Mouse (Mus musculus) limb, embryonic 11.5 days (tissue): ENCODE data around the gene Pcp4l1. TPM values are rescaled to one million over a fixed set of nuclear protein-coding genes. Genes with fewer than 3 reads are reported as not detected.
"Not testable (repeated sequence)": the region's sequence is repeated elsewhere in the genome, so short reads cannot be mapped to it uniquely, and the experiment has no call there.

Source experiments
- ATAC-seq: fragments of 200-750 bp; cut with Nextera tagmentation; 2 replicates; pipeline ENCODE4 v1.8.0; 2017; ENCODE audit warnings: low read depth; ENCODE audit not compliant: insufficient number of reproducible peaks, low FRiP score, low TSS enrichment
- DNase-seq: peaks from one replicate; pipeline ENCODE4 v3.0.0-alpha.2; 2015; ENCODE audit warnings: low spot score
- H3K27ac ChIP-seq: fragments of 300-500 bp; sonication (generic); replicated peaks from 2 replicates; pipeline ENCODE4 v1.5.1; 2014; ENCODE audit warnings: low read depth, mild to moderate bottlenecking, low read length
- H3K27me3 ChIP-seq: fragments of 300-500 bp; sonication (generic); 2 replicates; pipeline ENCODE4 v1.6.1; 2014; ENCODE audit warnings: mild to moderate bottlenecking, low read length, mixed read lengths; ENCODE audit not compliant: control insufficient read depth, insufficient read depth
- H3K36me3 ChIP-seq: fragments of 300-500 bp; sonication (generic); 2 replicates; pipeline ENCODE4 v1.6.1; 2014; ENCODE audit warnings: mild to moderate bottlenecking, low read length, moderate library complexity, mixed read lengths; ENCODE audit not compliant: control insufficient read depth, insufficient read depth
- H3K4me1 ChIP-seq: fragments of 300-500 bp; sonication (generic); 2 replicates; pipeline ENCODE4 v1.6.1; 2014; ENCODE audit warnings: low read length, mixed read lengths; ENCODE audit not compliant: control insufficient read depth, insufficient read depth
- H3K4me2 ChIP-seq: fragments of 300-500 bp; sonication (generic); 2 replicates; pipeline ENCODE4 v1.6.1; 2014; ENCODE audit warnings: low read depth, mild to moderate bottlenecking, moderate library complexity; ENCODE audit not compliant: severe bottlenecking
- H3K4me3 ChIP-seq: fragments of 300-500 bp; sonication (generic); 2 replicates; pipeline ENCODE4 v1.5.1; 2014; ENCODE audit warnings: low read depth, low read length
- H3K9ac ChIP-seq: fragments of 300-500 bp; sonication (generic); 2 replicates; pipeline ENCODE4 v1.6.1; 2014; ENCODE audit warnings: mild to moderate bottlenecking, low read length
- H3K9me3 ChIP-seq: fragments of 300-500 bp; sonication (generic); 2 replicates; pipeline ENCODE4 v1.6.1; 2016; ENCODE audit warnings: low read length; ENCODE audit not compliant: control insufficient read depth
- WGBS: fragments of 180-500 bp; shearing (Covaris S2); extraction: QIAGEN DNeasy Blood & Tissue Kit; methylation state at CpG from one replicate; pipeline ENCODE4 v1.1.7; 2014; 5-methylcytosine and 5-hydroxymethylcytosine counted together
- polyA plus RNA-seq: library from polyadenylated mRNA; unstranded; fragments of >200 nt; fragmentation: Nextera tagmentation; extraction: Ambion mirVana; gene quantifications from 2 replicates; pipeline ENCODE4 v1.2.1, GENCODE M21; 2014

Pcp4l1 gene
- polyA plus RNA-seq, result 2.7 and 4.3 TPM in 2 replicates

DNA sequence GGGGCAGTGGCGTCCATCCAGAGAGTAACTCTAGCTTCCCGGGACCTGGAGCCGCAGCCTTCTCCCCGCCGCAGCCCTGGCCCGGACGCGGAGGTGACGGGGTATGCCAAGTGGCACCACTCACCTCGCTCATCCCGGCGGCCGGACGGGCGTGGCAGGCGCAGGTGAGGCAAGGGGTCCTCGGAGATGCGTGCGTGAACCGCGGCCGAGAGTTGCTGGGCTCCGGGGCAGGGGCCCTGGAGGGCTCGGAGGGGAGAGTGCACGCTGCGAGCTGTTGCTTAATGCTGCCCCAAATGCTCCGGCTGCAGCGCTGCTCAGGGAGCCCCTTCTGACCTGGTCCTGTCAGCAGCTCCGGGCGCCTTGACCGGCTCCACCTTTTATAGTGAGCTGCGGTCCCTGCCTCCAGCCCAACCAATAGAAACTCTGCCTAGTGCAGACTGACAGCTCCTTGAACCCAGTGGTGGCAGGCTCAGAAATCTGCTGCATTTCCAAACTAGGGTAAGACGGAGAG lies at the start of gene Pcp4l1:
Gene Pcp4l1 (minus strand): TSS at position 382 of the 511 bp plus-strand sequence.
- peak; percentile 85 for ATAC-seq
- H3K27me3 ChIP-seq, result peaks cover 33% of the 10 kb centered on the region

DNA sequence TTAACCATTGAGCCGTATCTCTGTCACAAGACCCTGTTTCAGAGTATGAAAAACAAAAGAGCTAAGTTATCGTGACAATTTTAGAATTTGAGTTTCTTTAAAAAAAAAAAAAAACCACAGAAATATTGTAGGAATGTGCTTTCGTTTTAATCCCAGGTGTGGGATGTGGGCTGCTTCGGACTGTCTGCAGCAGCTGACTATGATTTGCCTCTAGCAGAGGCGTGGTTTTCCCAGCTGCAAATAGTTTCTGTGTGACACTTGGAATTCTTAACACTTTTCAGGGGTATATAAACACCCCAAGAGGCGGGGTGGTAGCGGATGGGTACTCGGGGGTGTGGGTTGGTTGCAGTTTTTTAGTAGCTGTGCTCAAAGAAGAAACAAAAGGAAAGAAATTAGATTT lies 49.3 kb upstream of the Pcp4l1 start:
- 88% methylated on average over 8 of the region's 8 CpGs for WGBS
- H3K36me3 ChIP-seq, result peaks cover 11% of the 10 kb centered on the region
- no peak overlapping the region; the same call in 1 of the 2 replicates for H3K4me2 ChIP-seq
- ATAC-seq (no peak), DNase-seq (no peak)
- H3K27me3 ChIP-seq, result no peaks in the 10 kb centered on the region
- H3K4me1 ChIP-seq, result peaks cover 15% of the 10 kb centered on the region
- no peaks in the 10 kb centered on the region for H3K9me3 ChIP-seq
- H3K9ac ChIP-seq, result no peak overlapping the region
- no peak overlapping the region for H3K4me3 ChIP-seq
- H3K27ac ChIP-seq, result no peak overlapping the region

More for the DNA sequence above, at the start of gene Pcp4l1:
- under 1% methylated on average over 33 of the region's 33 CpGs for WGBS
- H3K4me2 ChIP-seq, result peak within 1 kb of the TSS; percentile 97
- no peaks in the 10 kb centered on the region for H3K36me3 ChIP-seq
- H3K9me3 ChIP-seq, result no peaks in the 10 kb centered on the region
- H3K4me3 ChIP-seq, result peak within 1 kb of the TSS; percentile 54
- no peak within 1 kb of the TSS for H3K27ac ChIP-seq
- peak within 1 kb of the TSS; percentile 50 for H3K9ac ChIP-seq
- peaks cover 20% of the 10 kb centered on the region for H3K4me1 ChIP-seq
- peak; percentile 75 for DNase-seq

DNA sequence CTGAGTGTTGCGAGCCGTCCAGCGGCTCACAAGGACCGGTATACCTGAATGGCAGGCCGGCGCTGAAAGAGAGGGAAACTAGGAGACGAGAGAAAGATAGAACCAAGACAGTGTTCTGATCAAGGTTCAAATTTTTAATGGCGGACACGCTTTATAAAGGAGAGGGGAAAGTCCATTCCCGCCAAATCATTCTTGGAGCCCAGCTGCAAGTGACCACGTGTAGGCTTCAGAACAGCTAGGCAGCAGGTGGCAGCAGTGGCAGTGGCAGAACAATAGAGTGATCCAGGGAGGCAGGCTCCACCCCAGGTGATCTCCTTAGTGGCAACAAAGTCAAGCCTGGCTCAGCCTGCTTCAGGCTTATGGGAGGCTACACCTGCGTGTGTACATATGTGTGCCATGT lies 45.9 kb upstream of the Pcp4l1 start:
- H3K4me2 ChIP-seq, H3K9me3 ChIP-seq, ATAC-seq, H3K9ac ChIP-seq, H3K4me1 ChIP-seq, H3K4me3 ChIP-seq, H3K27ac ChIP-seq, DNase-seq, H3K27me3 ChIP-seq: not testable (repeated sequence)
- WGBS, result 86% methylated on average over 12 of the region's 12 CpGs
- peaks cover 28% of the 10 kb centered on the region for H3K36me3 ChIP-seq

DNA sequence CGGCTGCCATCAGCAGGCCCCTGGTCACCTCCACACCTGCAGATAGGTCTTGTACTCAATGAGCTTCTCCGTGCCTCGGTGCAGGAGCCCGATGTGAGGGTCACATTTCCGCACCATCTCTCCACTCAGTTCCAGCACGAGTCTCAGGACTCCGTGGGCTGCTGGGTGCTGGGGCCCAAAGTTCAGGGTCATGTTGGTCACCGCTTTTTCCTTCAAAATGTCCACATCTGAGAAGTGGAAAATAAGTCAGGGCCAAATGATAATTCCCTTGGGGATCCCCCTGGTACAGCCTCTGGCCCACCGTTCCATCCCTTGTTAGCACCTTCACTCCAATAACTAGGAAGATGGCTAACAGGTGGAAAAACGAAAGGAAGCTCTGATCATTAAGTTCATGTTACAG lies 44.8 kb upstream of the Pcp4l1 start:
- no peaks in the 10 kb centered on the region for H3K27me3 ChIP-seq
- WGBS, result 93% methylated on average over 10 of the region's 10 CpGs

DNA sequence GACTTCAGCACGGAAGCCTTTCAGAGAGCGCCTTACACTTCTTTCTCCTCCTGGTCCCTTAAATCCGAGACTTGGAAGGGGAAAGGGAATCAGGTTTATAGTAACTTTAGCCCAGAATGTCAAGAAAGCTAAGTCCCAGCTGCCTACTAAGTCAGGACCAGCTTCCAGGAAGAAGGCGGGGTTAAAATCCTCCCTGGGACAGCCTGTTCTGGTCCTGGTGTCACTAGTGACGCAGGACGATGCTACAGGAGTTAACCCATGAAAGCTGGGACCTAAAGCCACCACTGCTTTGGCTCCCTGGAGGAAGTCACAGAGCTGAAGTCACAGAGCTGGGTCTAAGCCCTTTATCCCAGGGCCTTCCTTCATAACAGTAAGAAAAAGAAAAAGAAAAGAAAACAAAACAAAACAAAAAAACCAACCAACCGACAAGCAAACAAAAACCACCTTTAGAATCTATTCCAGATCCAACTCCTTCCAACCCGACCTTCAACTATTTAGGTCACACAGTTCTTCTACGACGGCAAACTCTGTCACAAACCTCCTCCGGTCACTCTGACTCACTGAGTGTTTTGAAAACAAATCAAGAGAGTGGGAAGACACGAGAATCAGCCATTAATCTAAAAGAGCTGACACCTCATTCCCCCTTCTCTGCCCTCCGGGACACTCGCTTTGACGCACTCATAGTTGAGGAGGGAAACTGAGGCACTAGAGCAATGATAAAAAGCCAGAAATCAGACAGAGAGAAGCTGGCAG lies 44.1 kb upstream of the Pcp4l1 start:
- H3K4me1 ChIP-seq, result no peaks in the 10 kb centered on the region
- H3K27me3 ChIP-seq, result no peaks in the 10 kb centered on the region
- 81% methylated on average over 15 of the region's 15 CpGs for WGBS
- H3K9ac ChIP-seq, result no peak overlapping the region
- H3K36me3 ChIP-seq, result peaks cover 36% of the 10 kb centered on the region
- no peak for ATAC-seq
- H3K4me2 ChIP-seq, result no peak overlapping the region
- H3K27ac ChIP-seq, result no peak overlapping the region
- no peaks in the 10 kb centered on the region for H3K9me3 ChIP-seq
- no peak overlapping the region for H3K4me3 ChIP-seq
- DNase-seq, result no peak

More for the DNA sequence above, 44.8 kb upstream of the Pcp4l1 start:
- Histone ChIP-seq H3K9ac (no peak overlapping the region), H3K9me3 (no peaks in the 10 kb centered on the region), H3K27ac (no peak overlapping the region), H3K4me3 (no peak overlapping the region), H3K4me1 (peaks cover 3% of the 10 kb centered on the region; the same call in 1 of the 2 replicates), H3K36me3 (peaks cover 32% of the 10 kb centered on the region), H3K4me2 (no peak overlapping the region)
- DNase-seq (no peak), ATAC-seq (no peak)

DNA sequence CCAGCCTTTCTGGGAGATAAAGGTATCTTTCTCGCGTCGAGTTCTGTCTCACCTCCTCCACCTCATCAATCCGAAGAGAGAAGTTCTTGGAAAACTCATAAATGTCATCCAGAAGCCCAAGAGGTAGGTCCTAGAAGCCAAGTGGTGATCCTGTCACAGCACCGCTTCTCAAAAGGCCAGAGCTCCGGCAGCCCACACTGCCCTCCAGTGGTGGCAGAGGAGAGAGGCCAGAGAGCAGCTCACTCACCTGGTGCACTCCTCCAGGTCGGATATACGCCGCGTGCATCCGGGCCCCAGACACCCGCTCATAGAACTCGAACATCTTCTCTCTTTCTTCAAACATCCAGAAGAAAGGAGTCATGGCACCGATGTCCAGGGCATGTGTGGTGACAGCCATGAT lies 42.4 kb upstream of the Pcp4l1 start:
- Histone ChIP-seq H3K27ac (no peak overlapping the region), H3K9me3 (no peaks in the 10 kb centered on the region), H3K4me1 (no peaks in the 10 kb centered on the region), H3K9ac (no peak overlapping the region), H3K36me3 (peaks cover 39% of the 10 kb centered on the region), H3K4me2 (no peak overlapping the region), H3K27me3 (no peaks in the 10 kb centered on the region), H3K4me3 (no peak overlapping the region)
- DNase-seq (peak; percentile 76), ATAC-seq (no peak)
- WGBS, result 77% methylated on average over 14 of the region's 14 CpGs

DNA sequence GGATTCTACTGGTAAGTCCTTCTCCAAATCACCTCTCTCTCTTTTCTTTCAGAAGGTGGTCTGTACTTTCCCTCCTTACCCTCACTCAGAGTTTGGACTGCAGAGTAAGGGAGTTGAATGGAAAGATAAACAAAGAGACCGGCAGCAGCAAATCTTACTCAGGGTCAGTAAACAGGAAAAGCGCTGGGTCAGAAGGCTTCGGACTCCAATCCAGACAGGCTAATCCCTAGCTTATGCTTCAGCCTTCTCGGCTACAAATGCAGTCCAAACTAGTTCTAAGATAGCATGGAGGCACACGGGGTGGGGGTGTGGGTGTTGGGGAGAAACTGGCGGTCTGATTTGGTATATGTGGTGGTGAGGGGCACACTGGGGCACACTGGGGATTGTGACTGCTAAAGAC lies 41.4 kb upstream of the Pcp4l1 start:
- ATAC-seq (no peak), DNase-seq (no peak)
- H3K36me3 ChIP-seq, result peaks cover 37% of the 10 kb centered on the region
- no peak overlapping the region for H3K4me3 ChIP-seq
- H3K9ac ChIP-seq, result no peak overlapping the region
- WGBS, result 93% methylated on average over 6 of the region's 6 CpGs
- no peak overlapping the region for H3K4me2 ChIP-seq
- H3K9me3 ChIP-seq, result no peaks in the 10 kb centered on the region
- H3K4me1 ChIP-seq, result no peaks in the 10 kb centered on the region
- no peak overlapping the region for H3K27ac ChIP-seq
- no peaks in the 10 kb centered on the region for H3K27me3 ChIP-seq

DNA sequence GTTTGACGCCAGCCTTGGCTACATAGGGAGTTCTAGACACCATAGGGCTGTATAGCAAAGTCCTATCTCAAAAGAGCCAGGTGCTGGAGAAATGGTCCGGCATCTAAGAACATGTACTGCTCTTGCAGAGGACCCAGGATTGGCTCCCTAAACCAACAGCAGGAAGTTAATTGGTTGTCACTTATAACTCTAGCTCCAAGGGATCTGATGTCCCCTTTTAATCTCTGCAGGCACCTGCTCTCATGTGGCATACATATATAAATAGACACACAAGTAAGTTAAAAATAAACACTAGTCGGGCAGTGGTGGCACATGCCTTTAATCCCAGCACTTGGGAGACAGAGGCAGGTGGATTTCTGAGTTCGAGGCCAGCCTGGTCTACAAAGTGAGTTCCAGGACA lies 39.7 kb upstream of the Pcp4l1 start:
- Histone ChIP-seq H3K9ac (no peak overlapping the region), H3K27me3 (no peaks in the 10 kb centered on the region), H3K27ac (no peak overlapping the region), H3K4me1 (peaks cover 3% of the 10 kb centered on the region; the same call in 1 of the 2 replicates), H3K4me2 (no peak overlapping the region), H3K4me3 (no peak overlapping the region), H3K9me3 (no peaks in the 10 kb centered on the region), H3K36me3 (peaks cover 32% of the 10 kb centered on the region)
- WGBS, result 95% methylated on average over 4 of the region's 4 CpGs
- ATAC-seq (no peak), DNase-seq (no peak)
